ENCODE assay signal across 11 mouse cellular contexts in genomic region chrX:92597324-92597723, GRCm38 (mm10). TPM values are rescaled to one million over a fixed set of nuclear protein-coding genes. Genes with fewer than 3 reads are reported as not detected.
A peak's percentile ranks its signal among the peaks of the same experiment; 100 is the strongest.
DNase-seq lines count a peak whose midpoint lies in the region; ATAC-seq and TF ChIP-seq lines count a peak whose summit lies in the region.
"Had no signal": no experiment of that assay in that cellular context is flagged by ENCODE, and none has a peak within 500 bp of the region (broad histone marks: within the 10 kb centered on the region; RNA-seq: fewer than 3 reads in every experiment).

No protein-coding gene starts in this region.

- H3K27ac ChIP-seq in forebrain, embryonic 16.5 days (ENCODE audit: low read length) = no peak overlapping the region
- no peak overlapping the region for H3K27ac ChIP-seq in forebrain, embryonic 15.5 days (replicated peaks)
- no peak overlapping the region for H3K27ac ChIP-seq in lung, embryonic 14.5 days (ENCODE audit: low read depth)
- H3K27ac ChIP-seq: lung, embryonic 15.5 days; stomach, embryonic 15.5 days had no signal

- ATAC-seq in forebrain, embryonic 16.5 days = 0 out of 2 replicates have a peak, but pooled peaks have one; percentile 38
- ATAC-seq in forebrain, embryonic 15.5 days (replicated peaks) = no peak
- ATAC-seq in lung, embryonic 14.5 days (ENCODE audit: insufficient read depth) = no peak
- ATAC-seq in common myeloid progenitor, adult 5-6 weeks (replicated peaks; ENCODE audit: low read depth, poor library complexity, severe bottlenecking) = 0 out of 2 replicates have a peak, but pooled peaks have one; percentile 54

- no peak overlapping the region for H3K9ac ChIP-seq in forebrain, embryonic 16.5 days (replicated peaks; ENCODE audit: low read depth, low read length)
- no peak overlapping the region for H3K9ac ChIP-seq in forebrain, embryonic 15.5 days (replicated peaks)
- no peak overlapping the region for H3K9ac ChIP-seq in lung, embryonic 14.5 days
- H3K9ac ChIP-seq: lung, embryonic 15.5 days; stomach, embryonic 15.5 days had no signal

- TF ChIP-seq CTCF in lung, embryonic 14.5 days (IDR thresholded peaks at IDR 0.05; ENCODE audit: low read depth) = peak; percentile 55

- H3K4me3 ChIP-seq in forebrain, embryonic 16.5 days (replicated peaks; ENCODE audit: low read length) = no peak overlapping the region
- no peak overlapping the region for H3K4me3 ChIP-seq in forebrain, embryonic 15.5 days
- no peak overlapping the region for H3K4me3 ChIP-seq in lung, embryonic 14.5 days (ENCODE audit: low read depth, low read length)
- H3K4me3 ChIP-seq: lung, embryonic 15.5 days; stomach, embryonic 15.5 days had no signal

- no peaks in the 10 kb centered on the region for H3K4me1 ChIP-seq in forebrain, embryonic 16.5 days (replicated peaks; ENCODE audit: control insufficient read depth, insufficient read depth, low read length)
- H3K4me1 ChIP-seq in forebrain, embryonic 15.5 days = no peaks in the 10 kb centered on the region
- no peaks in the 10 kb centered on the region for H3K4me1 ChIP-seq in lung, embryonic 14.5 days (ENCODE audit: insufficient read depth)
- H3K4me1 ChIP-seq: lung, embryonic 15.5 days; stomach, embryonic 15.5 days had no signal

- 38% methylated on average over 4 of the region's 4 CpGs for WGBS in forebrain, embryonic 16.5 days
- WGBS in forebrain, embryonic 15.5 days = 43% methylated on average over 4 of the region's 4 CpGs
- 22% methylated on average over 4 of the region's 4 CpGs for WGBS in lung, embryonic 14.5 days

- H3K27me3 ChIP-seq in forebrain, embryonic 16.5 days (replicated peaks; ENCODE audit: control insufficient read depth, insufficient read depth, low read length) = no peaks in the 10 kb centered on the region
- no peaks in the 10 kb centered on the region for H3K27me3 ChIP-seq in forebrain, embryonic 15.5 days
- no peaks in the 10 kb centered on the region for H3K27me3 ChIP-seq in lung, embryonic 14.5 days (ENCODE audit: insufficient read depth, low read length)
- H3K27me3 ChIP-seq: lung, embryonic 15.5 days; stomach, embryonic 15.5 days had no signal

- peak; percentile 68 for DNase-seq in lung, embryonic 14.5 days
- DNase-seq in lung, postnatal 36 days = no peak
- peak; percentile 57 for DNase-seq in retina, embryonic 14.5 days (ENCODE audit: low spot score)
- no peak for DNase-seq in gastrocnemius, postnatal 36 days
- no peak for DNase-seq in spleen, postnatal 36 days (ENCODE audit: low spot score in 2 of 2)

- no peaks in the 10 kb centered on the region for H3K9me3 ChIP-seq in forebrain, embryonic 16.5 days (ENCODE audit: control insufficient read depth, low read length)
- H3K9me3 ChIP-seq in forebrain, embryonic 15.5 days = no peaks in the 10 kb centered on the region
- no peaks in the 10 kb centered on the region for H3K9me3 ChIP-seq in lung, embryonic 14.5 days (ENCODE audit: low read depth, low read length)
- H3K9me3 ChIP-seq: lung, embryonic 15.5 days; stomach, embryonic 15.5 days had no signal

- H3K4me2 ChIP-seq in forebrain, embryonic 16.5 days (ENCODE audit: low read length) = no peak overlapping the region
- no peak overlapping the region for H3K4me2 ChIP-seq in forebrain, embryonic 15.5 days (replicated peaks)
- H3K4me2 ChIP-seq in lung, embryonic 14.5 days = no peak overlapping the region
- H3K4me2 ChIP-seq: lung, embryonic 15.5 days; stomach, embryonic 15.5 days had no signal

- no peaks in the 10 kb centered on the region for H3K36me3 ChIP-seq in forebrain, embryonic 16.5 days (ENCODE audit: control insufficient read depth, insufficient read depth)
- H3K36me3 ChIP-seq in forebrain, embryonic 15.5 days = no peaks in the 10 kb centered on the region
- H3K36me3 ChIP-seq in lung, embryonic 14.5 days (ENCODE audit: insufficient read depth) = no peaks in the 10 kb centered on the region
- H3K36me3 ChIP-seq: lung, embryonic 15.5 days; stomach, embryonic 15.5 days had no signal

- intact Hi-C loops in gastrocnemius, postnatal 36 days (cut with DNase I) = no loop called here

RNA-seq across cellular contexts. Expression of gene Mageb18, which starts 2.0 kb away (rescaled TPM):
- not detected in 2 replicates for polyA plus RNA-seq in forebrain, embryonic 16.5 days (2015; fragmentation: Nextera tagmentation; extraction: Ambion mirVana)
- not detected in 2 replicates for polyA plus RNA-seq in forebrain, embryonic 15.5 days (2015; fragmentation: Nextera tagmentation; extraction: Ambion mirVana)
- not detected in 2 replicates for polyA plus RNA-seq in lung, embryonic 14.5 days (2014; fragmentation: Nextera tagmentation; extraction: Ambion mirVana)
- total RNA-seq in common myeloid progenitor, adult 5-6 weeks (2017) = not detected in 2 replicates
- not detected for total RNA-seq in gastrocnemius, postnatal 36 days (2021)
- polyA plus RNA-seq: frontal cortex, adult 2 months; stomach, embryonic 15.5 days had no signal

Comparison
In these comparisons a context has a peak if more than half of its experiments do, and no peak if none do; other contexts are left out.
1. ATAC-seq: peak in forebrain, embryonic 16.5 days (single experiment) and common myeloid progenitor, adult 5-6 weeks (single experiment); none in forebrain, embryonic 15.5 days (single experiment) and lung, embryonic 14.5 days (single experiment).
2. DNase-seq: peak in lung, embryonic 14.5 days (single experiment) and retina, embryonic 14.5 days (single experiment); none in lung, postnatal 36 days (single experiment), gastrocnemius, postnatal 36 days (0 of 2) and spleen, postnatal 36 days (0 of 2).